Mouse (Mus musculus) forebrain, embryonic 14.5 days (tissue): ENCODE measurements at regions not wholly inside any gene's neighbourhood (a gene's known extent, or its start where the extent isn't known, plus 50 kb on each side); places are given as distances from the start of the nearest gene placed in this dataset.

Experiments
- ATAC-seq: fragments of 200-750 bp; cut with Nextera tagmentation; 2 replicates; pipeline ENCODE4 v1.8.0; 2017; ENCODE audit warnings: mild to moderate bottlenecking, moderate library complexity
- DNase-seq: peaks from one replicate; pipeline ENCODE4 v3.0.0-alpha.2; 2015; ENCODE audit warnings: low spot score
- H3K27ac ChIP-seq: fragments of 300-500 bp; sonication (generic); 2 replicates; pipeline ENCODE4 v1.5.1; 2014; ENCODE audit warnings: low read depth, mild to moderate bottlenecking, control low read depth, low read length, moderate library complexity
- H3K27me3 ChIP-seq: fragments of 300-500 bp; sonication (generic); replicated peaks from 2 replicates; pipeline ENCODE4 v1.6.1; 2014; ENCODE audit warnings: low read length, control low read depth, mixed read lengths; ENCODE audit not compliant: control insufficient read depth, insufficient read depth
- H3K36me3 ChIP-seq: fragments of 300-500 bp; sonication (generic); 2 replicates; pipeline ENCODE4 v1.6.1; 2014; ENCODE audit warnings: low read length, control low read depth; ENCODE audit not compliant: control insufficient read depth, insufficient read depth
- H3K4me1 ChIP-seq: fragments of 300-500 bp; sonication (generic); 2 replicates; pipeline ENCODE4 v1.6.1; 2014; ENCODE audit warnings: antibody characterized with exemption, low read length, control low read depth; ENCODE audit not compliant: control insufficient read depth, insufficient read depth
- H3K4me2 ChIP-seq: fragments of 300-500 bp; sonication (generic); 2 replicates; pipeline ENCODE4 v1.6.1; 2014; ENCODE audit warnings: mild to moderate bottlenecking, control low read depth, low read length
- H3K4me3 ChIP-seq: fragments of 300-500 bp; sonication (generic); 2 replicates; pipeline ENCODE4 v1.5.1; 2014; ENCODE audit warnings: low read depth, low read length, control low read depth
- H3K9ac ChIP-seq: fragments of 300-500 bp; sonication (generic); 2 replicates; pipeline ENCODE4 v1.6.1; 2014; ENCODE audit warnings: mild to moderate bottlenecking, low read length, control low read depth, moderate library complexity
- H3K9me3 ChIP-seq: fragments of 300-500 bp; sonication (generic); replicated peaks from 2 replicates; pipeline ENCODE4 v1.6.1; 2016; ENCODE audit warnings: low read length, control low read depth, mixed read lengths; ENCODE audit not compliant: control insufficient read depth
- WGBS: fragments of 180-500 bp; shearing (Covaris S2); extraction: QIAGEN DNeasy Blood & Tissue Kit; methylation state at CpG from one replicate; pipeline ENCODE4 v1.1.7; 2014; 5-methylcytosine and 5-hydroxymethylcytosine counted together

GRCm38 (mm10) chr6:107770834-107771470 lies 241.4 kb downstream of the Lrrn1 start:
- Histone ChIP-seq H3K9ac (no peak overlapping the region), H3K36me3 (no peaks in the 10 kb centered on the region), H3K27ac (no peak overlapping the region), H3K4me2 (no peak overlapping the region), H3K27me3 (no peaks in the 10 kb centered on the region), H3K4me3 (no peak overlapping the region), H3K4me1 (no peaks in the 10 kb centered on the region), H3K9me3 (no peaks in the 10 kb centered on the region)
- ATAC-seq, result no peak
- WGBS, result 46% methylated on average over 11 of the region's 11 CpGs
- DNase-seq, result no peak

- Histone ChIP-seq H3K27ac (no peak overlapping the region), H3K4me1 (no peaks in the 10 kb centered on the region), H3K9ac (no peak overlapping the region), H3K27me3 (no peaks in the 10 kb centered on the region), H3K9me3 (no peaks in the 10 kb centered on the region), H3K4me2 (no peak overlapping the region), H3K4me3 (no peak overlapping the region), H3K36me3 (no peaks in the 10 kb centered on the region)
- DNase-seq (no peak), ATAC-seq (no peak)
- 81% methylated on average over 2 of the region's 2 CpGs for WGBS
Observed at GRCm38 (mm10) chr6:107784998-107785397, 255.4 kb downstream of the Lrrn1 start.

GRCm38 (mm10) chr6:107788224-107788893 lies 258.8 kb downstream of the Lrrn1 start:
- no peak overlapping the region for H3K9ac ChIP-seq
- no peak overlapping the region for H3K4me2 ChIP-seq
- DNase-seq (no peak), ATAC-seq (no peak)
- H3K4me3 ChIP-seq, result no peak overlapping the region
- no peaks in the 10 kb centered on the region for H3K27me3 ChIP-seq
- H3K36me3 ChIP-seq, result no peaks in the 10 kb centered on the region
- H3K4me1 ChIP-seq, result no peaks in the 10 kb centered on the region
- H3K9me3 ChIP-seq, result no peaks in the 10 kb centered on the region
- WGBS, result 85% methylated on average over 2 of the region's 2 CpGs
- no peak overlapping the region for H3K27ac ChIP-seq

GRCm38 (mm10) chr6:107797845-107798244 lies 267.0 kb upstream of the Setmar start:
- H3K9ac ChIP-seq, result no peak overlapping the region
- no peak overlapping the region for H3K4me2 ChIP-seq
- WGBS, result 84% methylated on average over 2 of the region's 2 CpGs
- H3K9me3 ChIP-seq, result no peaks in the 10 kb centered on the region
- no peaks in the 10 kb centered on the region for H3K36me3 ChIP-seq
- no peak for ATAC-seq
- H3K27me3 ChIP-seq, result no peaks in the 10 kb centered on the region
- no peak for DNase-seq
- H3K27ac ChIP-seq, result no peak overlapping the region
- H3K4me3 ChIP-seq, result no peak overlapping the region
- no peaks in the 10 kb centered on the region for H3K4me1 ChIP-seq

GRCm38 (mm10) chr6:107803056-107803455 lies 261.8 kb upstream of the Setmar start:
- no peak for ATAC-seq
- Histone ChIP-seq H3K36me3 (no peaks in the 10 kb centered on the region), H3K9ac (no peak overlapping the region), H3K4me3 (no peak overlapping the region), H3K27ac (no peak overlapping the region), H3K4me1 (no peaks in the 10 kb centered on the region), H3K27me3 (no peaks in the 10 kb centered on the region), H3K9me3 (no peaks in the 10 kb centered on the region), H3K4me2 (no peak overlapping the region)
- no peak for DNase-seq
